Mouse (Mus musculus) hematopoietic stem cell, adult 5-6 weeks (primary cell): Measurements from ENCODE around the gene Fbxo33. TPM values are rescaled to one million over a fixed set of nuclear protein-coding genes. Genes with fewer than 3 reads are reported as not detected.
"Not testable (repeated sequence)": the region's sequence is repeated elsewhere in the genome, so short reads cannot be mapped to it uniquely, and the experiment has no call there.

ENCODE experiments used
- ATAC-seq, 2 experiments: fragments of 125-278 bp in 1 of 2; replicated peaks in 1 of 2; 2 replicates each; pipeline ENCODE4 v1.8.0; 2016 to 2017; ENCODE audit warnings: inconsistent platforms in 2 of 2, mild to moderate bottlenecking in 2 of 2, moderate number of reproducible peaks in 2 of 2, low read depth in 1 of 2, moderate TSS enrichment in 1 of 2; ENCODE audit not compliant: low FRiP score in 2 of 2, poor library complexity in 2 of 2, severe bottlenecking in 2 of 2, insufficient read depth in 1 of 2, low TSS enrichment in 1 of 2
- total RNA-seq: library from RNA; stranded (forward); fragments of 172-1452, 232-1000 nt; gene quantifications from 2 replicates; pipeline ENCODE4 v1.2.3, GENCODE M21; 2017

The Fbxo33 gene
- 51.4 and 58.1 TPM in 2 replicates for total RNA-seq

DNA sequence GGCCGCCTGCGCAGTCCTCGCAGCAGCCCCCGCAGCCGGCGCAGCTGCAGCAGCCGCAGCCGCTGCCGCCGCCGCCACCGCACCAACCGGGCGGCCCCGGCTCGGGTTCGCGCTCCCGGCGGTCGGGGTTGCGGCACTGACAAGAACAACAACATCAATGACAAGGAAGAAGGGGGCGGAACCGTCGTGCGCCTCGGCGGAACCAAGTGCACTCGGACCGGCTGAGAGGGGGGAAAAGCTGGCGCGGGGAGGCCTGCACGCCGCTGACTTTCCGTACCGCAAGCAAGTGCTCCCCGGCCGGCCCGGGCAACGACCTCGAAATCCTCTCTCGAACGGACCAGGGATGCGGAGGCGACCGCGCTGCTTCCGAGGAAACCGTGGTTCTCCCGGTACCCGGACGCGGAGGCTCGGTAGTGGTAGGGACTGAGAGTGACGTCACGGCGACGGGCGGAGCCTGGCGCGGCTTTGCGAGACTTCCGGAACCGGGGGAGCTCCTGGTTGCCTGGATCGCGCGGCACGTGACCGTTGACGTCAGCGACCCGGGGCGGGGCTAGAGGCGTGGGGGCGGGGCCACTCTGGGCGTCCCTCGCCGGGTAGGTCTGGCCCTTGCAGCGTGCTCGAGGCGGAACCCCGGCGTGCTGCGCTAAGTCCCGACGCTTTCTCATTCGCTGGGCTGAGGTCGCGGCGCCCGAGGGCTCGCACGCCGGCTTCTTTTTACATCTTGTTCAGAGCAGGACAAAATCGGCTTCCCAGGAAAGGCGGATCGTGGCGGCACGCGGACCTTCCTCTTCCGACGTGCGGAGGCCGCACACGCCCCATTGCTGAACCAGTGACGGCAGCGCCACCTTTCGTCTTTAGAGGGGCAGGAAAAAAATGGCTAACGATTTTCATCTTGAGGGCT, at the start of gene Fbxo33:
Gene Fbxo33, minus strand, starts transcription at position 401 of the 901 bp plus-strand sequence.
- peak; percentile 74 to 83 for ATAC-seq

GRCm38 (mm10) chr12:59265942-59266231, 46.4 kb upstream of the Fbxo33 start:
- ATAC-seq: no peak

DNA sequence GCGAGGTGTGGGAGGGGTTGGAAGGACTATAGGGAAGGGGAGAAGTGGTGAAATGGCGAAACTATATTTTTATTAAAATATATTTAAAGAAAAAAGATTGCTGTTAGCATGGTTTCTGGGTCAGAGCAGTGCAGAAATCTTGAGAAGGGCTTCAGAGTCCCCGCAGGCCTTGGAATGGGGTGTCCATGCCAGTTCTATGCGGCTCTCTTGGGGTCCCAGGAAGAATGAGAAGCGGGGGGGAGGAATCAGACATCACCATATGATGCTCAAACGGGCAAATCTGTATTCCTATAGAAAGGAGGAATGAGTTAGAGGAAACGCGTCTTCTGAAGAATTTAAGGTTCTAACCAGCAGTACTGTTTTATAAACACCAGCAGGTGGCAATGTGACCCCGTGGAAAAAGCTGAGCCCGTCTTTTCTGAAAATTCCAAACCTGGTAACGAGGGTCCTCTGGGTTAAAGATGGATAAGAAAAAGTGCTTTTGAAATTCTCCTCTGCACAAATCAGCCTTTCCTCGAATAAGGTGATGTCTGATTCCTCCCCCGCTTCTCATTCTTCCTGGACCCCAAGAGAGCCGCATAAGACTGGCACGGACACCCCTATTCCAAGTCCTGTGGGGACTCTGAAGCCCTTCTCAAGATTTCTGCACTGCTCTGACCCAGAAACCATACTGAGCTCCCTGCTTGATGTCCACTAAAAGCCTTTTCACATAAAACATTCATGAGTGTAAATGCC, 45.8 kb upstream of the Fbxo33 start:
- ATAC-seq: no peak; a peak in 1 of 4 replicates

DNA sequence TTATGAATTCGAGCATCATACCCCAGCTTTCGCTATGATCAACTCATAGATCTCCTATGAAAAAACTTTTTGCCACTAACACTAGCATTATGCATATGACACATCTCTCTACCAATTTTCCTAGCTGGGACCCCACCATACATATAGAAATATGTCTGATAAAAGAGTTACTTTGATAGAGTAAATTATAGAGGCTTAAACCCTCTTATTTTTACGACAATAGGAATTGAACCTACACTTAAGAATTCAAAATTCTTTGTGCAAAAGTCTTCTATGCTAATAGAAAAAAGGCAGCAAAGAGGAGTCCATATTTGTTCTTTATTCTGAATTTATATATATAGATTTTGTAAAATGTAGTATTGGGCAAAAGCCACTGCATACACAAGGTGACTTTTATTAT, 43.3 kb upstream of the Fbxo33 start:
- peak; percentile 83 to 99; a peak in 3 of 4 replicates for ATAC-seq

- ATAC-seq: no peak
Measured at GRCm38 (mm10) chr12:59260798-59261197, 41.3 kb upstream of the Fbxo33 start.

DNA sequence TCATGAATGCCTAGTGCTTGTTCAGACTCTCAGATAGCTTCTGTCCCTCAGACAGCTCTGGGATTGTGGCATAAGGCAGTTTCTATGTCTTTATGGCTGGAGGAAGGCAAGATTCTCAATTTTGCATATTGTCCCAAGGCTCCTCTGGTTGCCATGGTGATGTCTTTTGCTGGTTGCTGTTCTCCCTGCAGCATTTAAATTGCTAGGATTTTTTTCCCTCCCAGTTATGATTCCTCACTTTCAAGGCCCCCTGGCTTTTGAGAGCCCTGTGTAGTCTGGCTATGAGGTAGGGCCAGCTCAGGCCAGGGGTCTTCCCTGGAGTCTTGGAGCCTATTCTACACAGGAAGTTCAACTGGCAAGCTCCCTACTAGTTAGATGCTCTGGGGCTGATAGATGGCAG, 40.8 kb upstream of the Fbxo33 start:
- ATAC-seq: no peak

DNA sequence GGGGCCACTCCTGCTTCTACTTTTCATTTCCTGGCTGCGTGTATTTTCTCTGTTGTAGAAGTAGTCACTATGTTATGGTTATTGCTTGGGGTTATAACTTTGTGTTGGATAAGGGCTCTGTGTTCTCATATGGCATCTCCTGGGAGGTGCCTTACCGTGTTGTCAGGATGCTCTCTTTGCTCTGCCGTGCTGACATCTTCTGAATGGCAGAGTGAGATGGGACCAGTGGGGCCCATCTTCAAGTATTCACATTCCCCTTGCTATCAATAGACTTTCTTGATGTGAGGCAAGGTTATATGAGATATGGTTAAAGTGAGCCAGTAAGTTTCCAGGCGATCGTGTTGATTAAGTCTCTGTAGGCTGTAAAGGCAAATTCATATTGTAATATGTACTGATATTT, 39.5 kb upstream of the Fbxo33 start:
- no peak for ATAC-seq

GRCm38 (mm10) chr12:59250259-59250827, 30.8 kb upstream of the Fbxo33 start:
- 0 out of 4 replicates have a peak, but pooled peaks of 1 of the 2 experiments have one; percentile 25 for ATAC-seq

GRCm38 (mm10) chr12:59248969-59249368, 29.4 kb upstream of the Fbxo33 start:
- ATAC-seq: no peak

- not testable (repeated sequence) for ATAC-seq
Measured at GRCm38 (mm10) chr12:59241031-59241430, 21.5 kb upstream of the Fbxo33 start.

DNA sequence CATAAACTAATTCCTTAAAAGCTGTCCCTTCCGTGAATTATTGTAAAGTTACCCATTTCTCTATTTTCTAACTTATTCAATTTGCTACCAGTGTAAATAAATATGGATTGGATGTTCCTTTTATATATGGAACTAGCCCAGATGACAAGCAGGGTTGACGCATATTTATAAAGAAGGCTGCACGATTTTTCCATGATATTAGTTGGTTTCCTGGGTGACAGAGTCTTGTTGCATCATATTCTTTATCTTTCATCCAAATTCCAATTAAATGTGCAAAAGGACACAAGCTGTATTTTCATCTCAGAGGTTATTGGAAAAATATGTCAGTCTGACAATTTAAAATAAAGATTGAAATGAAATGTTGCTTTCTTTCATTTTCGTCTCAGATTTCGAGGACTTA, 18.9 kb upstream of the Fbxo33 start:
- no peak for ATAC-seq

GRCm38 (mm10) chr12:59228401-59228800, 8.9 kb upstream of the Fbxo33 start:
- no peak for ATAC-seq

DNA sequence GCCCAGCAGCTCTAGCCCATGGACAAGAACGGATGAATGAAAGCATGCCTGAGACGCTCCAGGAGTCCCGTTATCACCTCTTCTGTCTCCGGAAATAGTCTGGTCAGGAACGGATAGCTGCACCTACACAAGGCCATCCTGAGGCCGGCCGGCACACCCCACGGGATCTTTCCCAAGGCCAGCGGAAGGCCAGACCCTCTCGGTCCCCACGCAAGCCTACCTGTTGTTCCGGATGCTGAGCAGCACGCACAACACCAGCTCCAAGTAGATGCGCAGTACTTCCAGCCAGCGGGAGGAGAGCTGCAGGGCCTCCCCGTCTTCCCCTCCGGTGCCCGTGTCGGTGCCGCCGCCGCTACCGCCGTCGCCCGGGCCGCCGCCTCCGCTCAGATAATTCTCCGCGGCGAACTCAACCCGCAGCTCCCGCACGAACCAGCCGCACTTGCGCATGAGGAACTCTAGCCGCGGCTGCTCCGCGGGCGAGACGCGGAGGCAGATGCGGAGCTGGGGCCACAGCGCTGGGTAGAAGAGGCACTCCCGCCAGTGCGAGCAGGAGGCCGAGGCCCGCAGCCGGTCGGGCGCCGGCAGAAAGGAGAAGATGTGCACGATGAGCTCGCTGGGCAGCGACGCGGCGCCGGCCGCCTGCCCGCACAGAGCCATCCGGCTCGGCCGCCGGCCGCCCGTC, 744 bp downstream of the Fbxo33 start:
- peak in 1 of 2 experiments; percentile 5; a peak in 1 of 4 replicates for ATAC-seq

DNA sequence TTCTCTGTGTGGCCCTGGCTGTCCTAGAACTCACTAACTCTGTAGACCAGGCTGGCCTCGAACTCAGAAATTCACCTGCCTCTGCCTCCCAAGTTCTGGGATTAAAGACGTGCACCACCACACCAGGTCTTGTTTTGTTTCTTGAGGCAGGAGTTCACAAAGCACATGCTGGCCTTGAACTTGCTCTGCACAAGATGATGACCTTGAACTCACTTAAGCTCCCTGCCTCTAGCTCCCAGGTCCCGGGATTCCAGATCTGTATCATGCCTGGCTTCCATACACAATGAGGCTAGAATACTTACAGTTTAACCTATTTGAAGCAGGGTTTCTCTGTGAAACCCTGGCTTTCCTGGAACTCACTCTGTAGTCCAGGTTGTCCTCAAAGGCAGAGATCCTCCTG, 2.2 kb downstream of the Fbxo33 start:
- no peak for ATAC-seq

DNA sequence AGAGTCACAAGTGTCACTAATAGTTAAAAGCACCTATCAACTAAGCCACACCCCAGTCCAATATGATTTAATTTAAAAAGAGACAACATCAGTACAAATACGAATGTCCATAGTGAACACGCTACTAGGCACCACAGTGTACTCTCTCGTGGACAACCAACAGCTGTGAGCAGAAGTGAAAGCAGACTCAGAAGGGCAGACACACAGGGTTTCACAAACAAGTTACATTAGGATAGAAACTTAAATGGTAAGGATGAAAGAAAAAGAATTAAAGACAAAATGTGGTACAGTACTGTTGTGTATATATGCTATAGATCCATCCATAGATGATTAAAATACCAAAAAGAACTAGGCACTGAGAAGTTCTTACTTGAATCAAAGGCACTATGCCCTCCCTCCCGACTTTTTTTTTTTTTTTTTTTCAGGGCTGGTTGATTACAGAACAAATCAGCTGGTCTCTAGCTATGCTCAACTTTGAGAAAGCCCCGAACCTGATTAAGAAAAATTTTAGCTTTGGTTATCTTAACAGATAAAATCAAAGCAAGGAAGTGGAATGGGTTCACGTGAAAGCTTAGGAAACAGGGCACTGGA, 2.8 kb downstream of the Fbxo33 start:
- no peak for ATAC-seq

DNA sequence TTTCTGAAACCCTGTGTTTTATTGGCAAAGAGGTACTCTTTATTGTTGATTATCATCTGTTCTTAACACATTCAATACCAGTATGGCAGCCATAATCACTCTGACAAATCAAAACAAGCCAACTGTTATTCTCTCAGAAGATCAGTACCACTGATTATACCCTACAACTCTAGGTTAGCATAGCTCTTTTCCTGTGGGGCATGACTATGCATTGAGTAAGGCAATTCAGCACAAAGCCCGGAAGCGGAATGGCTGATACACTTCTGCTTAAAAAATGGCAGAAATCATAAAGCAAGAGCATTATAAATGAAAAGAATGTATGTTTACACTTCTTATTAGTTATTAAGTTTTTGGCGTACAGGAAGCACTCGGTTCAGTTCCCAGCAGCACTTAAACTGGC, 3.3 kb downstream of the Fbxo33 start:
- peak; percentile 38 to 57; a peak in 3 of 4 replicates for ATAC-seq

DNA sequence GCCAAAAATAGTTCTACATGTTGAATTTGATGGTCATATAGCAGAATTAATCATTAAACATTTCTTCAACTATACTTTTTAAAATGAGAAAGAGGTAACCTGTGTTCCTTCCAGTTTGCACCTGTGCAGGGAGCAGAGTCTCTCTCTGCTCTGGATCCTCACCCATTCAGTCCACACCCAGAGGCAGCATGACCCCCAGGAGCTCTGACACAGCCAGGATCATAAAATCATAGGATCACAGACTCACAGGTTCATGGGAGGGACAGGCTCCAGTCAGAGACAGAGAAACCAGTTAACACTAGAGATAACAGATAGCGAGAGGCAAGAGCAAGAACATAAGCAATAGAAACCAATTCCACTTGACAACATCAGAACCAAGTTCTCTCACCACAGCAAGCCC, 11.7 kb downstream of the Fbxo33 start:
- no peak for ATAC-seq
